Mouse (Mus musculus): Measurements from ENCODE around the gene Yipf1.

Gene Yipf1

DNA sequence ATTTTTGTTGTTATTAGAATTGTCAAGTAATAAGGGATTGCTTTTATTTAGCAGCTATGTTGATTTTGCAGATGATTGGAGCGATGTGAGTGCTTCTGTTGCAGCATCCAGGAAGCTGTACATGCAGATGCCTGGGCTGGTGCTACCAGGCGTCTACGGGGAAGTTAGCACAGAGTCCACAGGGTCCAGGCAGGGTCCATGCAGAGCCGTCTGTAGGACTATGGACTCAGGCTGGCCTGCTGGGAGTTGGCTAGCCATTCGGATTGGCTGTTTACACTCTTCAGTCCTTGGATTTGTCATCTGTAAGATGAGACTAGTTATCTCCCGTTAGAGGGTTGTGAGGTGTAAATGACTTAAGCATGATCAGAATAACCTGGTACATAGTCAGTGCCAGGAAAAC lies 64.8 kb downstream of the Yipf1 start:
- no peak for DNase-seq

DNA sequence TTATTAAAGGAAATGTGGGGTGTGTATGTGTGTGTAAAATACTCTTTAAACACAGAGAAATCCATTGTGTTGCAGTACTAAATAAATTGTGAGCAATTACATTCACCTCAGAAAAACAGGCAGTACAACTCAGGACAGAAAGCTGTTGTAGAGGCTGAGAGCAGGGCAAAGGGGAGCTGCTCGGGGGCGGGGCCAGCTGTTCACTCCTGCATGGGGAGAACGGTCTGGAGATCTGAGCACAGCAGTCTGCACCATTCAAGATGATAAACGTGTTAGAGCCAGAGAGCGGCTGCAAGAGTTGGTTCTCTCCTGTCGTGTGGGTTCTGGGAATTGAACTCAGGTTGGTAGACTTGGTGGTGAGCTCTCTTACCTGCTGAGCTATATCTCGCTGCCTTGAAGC lies 66.7 kb downstream of the Yipf1 start:
- DNase-seq, result no peak

DNA sequence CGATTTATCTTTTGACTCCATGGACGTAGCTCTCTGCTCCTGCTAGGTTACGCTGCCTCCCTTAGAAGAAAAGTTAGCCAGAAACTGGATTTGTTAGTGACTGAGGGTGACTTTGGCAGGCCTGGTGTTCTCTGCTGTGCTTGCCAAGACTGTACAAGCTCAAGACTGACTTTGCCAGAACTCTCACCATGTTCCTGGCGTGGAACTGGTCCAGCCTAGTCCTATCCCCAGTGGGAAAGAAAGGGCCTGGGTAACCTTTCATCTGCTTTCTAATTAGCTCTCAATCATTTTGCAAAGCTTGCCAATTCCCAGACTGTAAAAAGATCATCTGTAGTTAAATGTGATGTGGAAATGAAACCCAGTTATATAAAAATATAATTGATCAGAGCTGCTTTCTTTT lies 72.9 kb downstream of the Yipf1 start:
- DNase-seq, result no peak

DNA sequence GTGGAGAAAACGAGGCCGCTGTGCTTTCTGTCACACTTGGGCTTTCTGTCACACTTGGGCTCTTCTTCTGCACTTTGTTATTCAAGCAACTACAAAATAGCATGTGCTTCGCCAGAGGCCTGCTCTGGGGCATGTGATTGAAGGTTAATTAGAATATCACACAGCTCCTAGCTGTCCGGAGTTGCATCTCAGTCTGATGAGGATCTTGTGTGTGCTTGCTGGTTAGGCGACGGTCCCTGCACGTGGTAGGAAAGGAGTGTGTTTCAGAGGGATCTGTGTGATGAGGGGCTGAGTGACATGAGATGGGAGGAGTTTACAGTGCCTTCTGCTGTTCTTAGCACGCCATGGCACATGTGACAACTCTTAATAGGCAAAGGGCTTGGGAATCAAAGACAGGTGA lies 73.3 kb downstream of the Yipf1 start:
- no peak for DNase-seq

DNA sequence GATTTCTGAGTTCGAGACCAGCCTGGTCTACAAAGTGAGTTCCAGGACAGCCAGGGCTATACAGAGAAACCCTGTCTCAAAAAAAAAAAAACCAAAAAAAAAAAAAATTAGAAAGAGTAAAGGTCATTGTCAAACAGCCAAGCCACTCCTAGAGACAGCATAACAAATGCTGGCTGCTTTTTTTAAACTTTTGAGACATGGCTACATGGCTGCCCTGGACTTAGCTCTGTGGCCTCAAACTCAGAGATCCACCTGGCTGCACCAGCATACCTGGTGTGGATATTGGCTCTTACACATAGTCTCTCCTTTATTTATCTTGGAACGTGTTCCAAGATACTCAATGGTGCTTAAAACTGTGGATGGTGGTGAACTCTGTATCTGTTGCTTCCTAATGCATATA lies 74.1 kb downstream of the Yipf1 start:
- DNase-seq, result no peak

DNA sequence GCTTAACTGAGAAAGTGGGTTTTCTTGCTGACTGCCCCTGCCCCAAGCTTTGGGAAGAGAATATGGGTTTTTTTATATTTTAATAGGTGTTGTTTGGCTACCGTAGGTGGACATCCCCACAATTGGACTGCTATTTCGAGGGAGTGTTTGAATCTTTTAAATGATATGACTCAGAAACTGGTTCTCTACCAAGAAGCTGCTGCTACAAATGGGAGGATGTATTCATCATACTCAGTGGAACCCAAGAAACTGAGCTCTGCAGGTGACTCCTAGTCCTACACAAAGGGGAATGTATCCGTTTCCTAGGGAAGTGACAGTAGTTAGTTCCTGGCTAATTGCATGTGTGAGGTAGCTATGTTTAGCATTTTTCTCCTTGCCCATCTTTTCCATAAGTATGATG lies 75.2 kb downstream of the Yipf1 start:
- DNase-seq, result no peak

DNA sequence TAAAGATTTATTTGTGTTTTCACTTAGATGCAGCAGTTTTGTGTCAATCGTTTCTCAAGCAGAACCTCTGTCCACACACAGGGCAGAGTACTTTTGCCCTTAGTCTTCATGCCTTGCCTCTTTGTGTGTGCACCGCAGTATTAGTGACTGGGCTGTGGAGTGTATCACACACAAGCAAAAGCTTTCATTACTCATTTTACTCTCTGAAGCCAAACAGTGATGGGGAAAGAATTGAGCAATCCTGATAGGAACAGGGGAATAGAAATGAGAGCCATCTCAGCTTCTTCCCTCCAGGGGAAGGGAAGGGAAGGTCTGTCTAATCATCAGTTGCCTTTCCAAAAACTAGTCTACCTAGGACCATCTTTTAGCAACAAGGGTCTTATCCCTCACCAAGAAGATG lies 79.6 kb downstream of the Yipf1 start:
- DNase-seq, result no peak

Data from lung, postnatal 4 days (tissue).